Mouse (Mus musculus) kidney, embryonic 16.5 days (tissue): ENCODE results near the gene Pacsin3. TPM values are rescaled to one million over a fixed set of nuclear protein-coding genes. Genes with fewer than 3 reads are reported as not detected.

ENCODE experiments used
- ATAC-seq: fragments of 200-750 bp; cut with Nextera tagmentation; 2 replicates; pipeline ENCODE4 v1.8.0; 2017; ENCODE audit warnings: moderate TSS enrichment; ENCODE audit not compliant: low FRiP score, low TSS enrichment
- H3K27ac ChIP-seq: fragments of 300-500 bp; sonication (generic); 2 replicates; pipeline ENCODE4 v1.5.1; 2014; ENCODE audit warnings: low read length
- H3K27me3 ChIP-seq: fragments of 300-500 bp; sonication (generic); 2 replicates; pipeline ENCODE4 v1.6.1; 2014; ENCODE audit warnings: low read length, control low read depth, mixed read lengths; ENCODE audit not compliant: insufficient read depth
- H3K36me3 ChIP-seq: fragments of 300-500 bp; sonication (generic); 2 replicates; pipeline ENCODE4 v1.6.1; 2014; ENCODE audit warnings: low read length, control low read depth, mixed read lengths; ENCODE audit not compliant: insufficient read depth
- H3K4me1 ChIP-seq: fragments of 300-500 bp; sonication (generic); 2 replicates; pipeline ENCODE4 v1.6.1; 2014; ENCODE audit warnings: low read length, control low read depth, mixed read lengths; ENCODE audit not compliant: insufficient read depth
- H3K4me2 ChIP-seq: fragments of 300-500 bp; sonication (generic); replicated peaks from 2 replicates; pipeline ENCODE4 v1.6.1; 2014; ENCODE audit warnings: low read depth, low read length
- H3K4me3 ChIP-seq: fragments of 300-500 bp; sonication (generic); 2 replicates; pipeline ENCODE4 v1.5.1; 2014; ENCODE audit warnings: mild to moderate bottlenecking, low read length
- H3K9ac ChIP-seq: fragments of 300-500 bp; sonication (generic); replicated peaks from 2 replicates; pipeline ENCODE4 v1.6.1; 2014; ENCODE audit warnings: low read length
- H3K9me3 ChIP-seq: fragments of 300-500 bp; sonication (generic); 2 replicates; pipeline ENCODE4 v1.6.1; 2016; ENCODE audit warnings: low read length, control low read depth
- WGBS: fragments of 180-500 bp; shearing (Covaris S2); extraction: QIAGEN DNeasy Blood & Tissue Kit; methylation state at CpG from one replicate; pipeline ENCODE4 v1.1.7; 2014; 5-methylcytosine and 5-hydroxymethylcytosine counted together
- polyA plus RNA-seq: library from polyadenylated mRNA; unstranded; fragments of >200 nt; fragmentation: Nextera tagmentation; extraction: Ambion mirVana; gene quantifications from 2 replicates; pipeline ENCODE4 v1.2.1, GENCODE M21; 2015

Gene Pacsin3
- polyA plus RNA-seq, 1 experiment from 2014 or later: 49.6 TPM

DNA sequence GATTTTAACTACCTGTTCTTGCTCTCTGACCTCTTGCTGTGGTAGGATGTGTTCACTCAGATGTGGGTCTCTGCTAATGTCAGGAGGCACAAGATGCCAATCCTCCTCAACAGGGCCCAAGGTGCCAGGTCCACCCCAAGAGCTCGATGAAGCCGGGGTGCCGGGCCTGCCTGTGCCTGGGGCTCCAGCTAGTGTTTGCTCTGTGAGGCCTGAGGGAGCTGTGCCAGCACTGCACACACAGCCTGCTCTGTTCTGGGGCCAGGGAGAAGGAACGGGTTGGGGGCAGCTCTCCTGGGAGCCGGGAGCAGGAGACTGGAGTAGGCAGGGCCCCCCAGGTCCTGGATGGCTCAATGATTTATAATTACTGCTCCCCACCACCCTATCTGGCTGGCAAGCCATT lies 2.3 kb downstream of the Pacsin3 start:
- Histone ChIP-seq H3K9me3 (no peaks in the 10 kb centered on the region), H3K4me2 (peak overlapping the region; percentile 90), H3K27me3 (peaks cover 13% of the 10 kb centered on the region; the same call in 1 of the 2 replicates), H3K4me1 (peaks cover 34% of the 10 kb centered on the region), H3K27ac (peak overlapping the region; percentile 83), H3K36me3 (peaks cover 4% of the 10 kb centered on the region; the same call in 1 of the 2 replicates), H3K9ac (peak overlapping the region; percentile 72), H3K4me3 (peak overlapping the region; percentile 71)
- 62% methylated on average over 5 of the region's 5 CpGs for WGBS
- ATAC-seq: 0 out of 2 replicates have a peak, but pooled peaks have one; percentile 1

DNA sequence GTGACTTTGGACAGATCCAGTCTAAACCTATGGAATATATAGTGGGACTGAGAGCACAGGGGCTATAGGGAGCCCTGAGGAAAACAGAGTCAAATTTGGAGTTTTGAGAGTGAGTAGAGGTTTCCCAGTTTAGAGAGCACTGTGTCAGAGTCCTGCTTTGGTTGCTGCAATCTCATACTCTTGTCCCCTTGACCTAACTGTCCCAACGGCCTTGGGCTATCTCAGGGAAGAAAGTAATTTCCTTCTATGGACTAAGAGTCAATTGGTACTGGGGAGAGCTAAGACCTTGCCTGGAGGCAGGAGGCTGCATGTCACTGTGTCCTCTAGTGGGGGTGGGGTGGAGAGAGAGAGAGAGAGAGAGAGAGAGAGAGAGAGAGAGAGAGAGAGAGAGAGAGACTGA lies 3.1 kb downstream of the Pacsin3 start:
- 70% methylated on average over 1 of the region's 1 CpGs for WGBS
- no peak for ATAC-seq
- no peak overlapping the region; the same call in 1 of the 2 replicates for H3K9ac ChIP-seq
- H3K36me3 ChIP-seq: peaks cover 6% of the 10 kb centered on the region; the same call in 1 of the 2 replicates
- no peaks in the 10 kb centered on the region for H3K9me3 ChIP-seq
- no peak overlapping the region for H3K27ac ChIP-seq
- H3K4me3 ChIP-seq: no peak overlapping the region
- H3K4me1 ChIP-seq: peaks cover 36% of the 10 kb centered on the region
- H3K27me3 ChIP-seq: peaks cover 13% of the 10 kb centered on the region; the same call in 1 of the 2 replicates
- H3K4me2 ChIP-seq: no peak overlapping the region

DNA sequence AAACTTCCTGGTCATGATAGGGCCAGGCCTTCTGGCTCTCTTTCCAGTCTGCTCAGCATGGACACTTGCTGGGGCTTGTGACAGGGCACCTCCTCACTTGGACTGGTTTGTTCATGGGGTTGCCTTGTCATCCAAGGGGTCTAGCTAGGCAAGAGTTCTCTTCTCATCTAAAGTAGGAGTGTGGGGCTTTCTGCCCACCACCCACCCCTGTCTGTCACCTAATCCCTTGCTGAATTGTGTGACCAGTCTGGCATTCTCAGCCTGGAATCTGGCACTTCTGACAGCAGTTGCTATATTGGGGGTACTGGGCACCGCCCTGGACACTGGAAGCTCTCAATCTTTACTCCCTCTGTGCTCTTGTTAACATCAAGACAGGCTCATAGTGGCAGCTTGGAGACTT lies 3.7 kb downstream of the Pacsin3 start:
- ATAC-seq: no peak
- Histone ChIP-seq H3K4me1 (peaks cover 42% of the 10 kb centered on the region), H3K4me2 (no peak overlapping the region), H3K9ac (no peak overlapping the region), H3K9me3 (no peaks in the 10 kb centered on the region), H3K27ac (no peak overlapping the region), H3K4me3 (no peak overlapping the region), H3K36me3 (peaks cover 6% of the 10 kb centered on the region; the same call in 1 of the 2 replicates), H3K27me3 (peaks cover 11% of the 10 kb centered on the region; the same call in 1 of the 2 replicates)
- WGBS: 83% methylated on average over 1 of the region's 1 CpGs

DNA sequence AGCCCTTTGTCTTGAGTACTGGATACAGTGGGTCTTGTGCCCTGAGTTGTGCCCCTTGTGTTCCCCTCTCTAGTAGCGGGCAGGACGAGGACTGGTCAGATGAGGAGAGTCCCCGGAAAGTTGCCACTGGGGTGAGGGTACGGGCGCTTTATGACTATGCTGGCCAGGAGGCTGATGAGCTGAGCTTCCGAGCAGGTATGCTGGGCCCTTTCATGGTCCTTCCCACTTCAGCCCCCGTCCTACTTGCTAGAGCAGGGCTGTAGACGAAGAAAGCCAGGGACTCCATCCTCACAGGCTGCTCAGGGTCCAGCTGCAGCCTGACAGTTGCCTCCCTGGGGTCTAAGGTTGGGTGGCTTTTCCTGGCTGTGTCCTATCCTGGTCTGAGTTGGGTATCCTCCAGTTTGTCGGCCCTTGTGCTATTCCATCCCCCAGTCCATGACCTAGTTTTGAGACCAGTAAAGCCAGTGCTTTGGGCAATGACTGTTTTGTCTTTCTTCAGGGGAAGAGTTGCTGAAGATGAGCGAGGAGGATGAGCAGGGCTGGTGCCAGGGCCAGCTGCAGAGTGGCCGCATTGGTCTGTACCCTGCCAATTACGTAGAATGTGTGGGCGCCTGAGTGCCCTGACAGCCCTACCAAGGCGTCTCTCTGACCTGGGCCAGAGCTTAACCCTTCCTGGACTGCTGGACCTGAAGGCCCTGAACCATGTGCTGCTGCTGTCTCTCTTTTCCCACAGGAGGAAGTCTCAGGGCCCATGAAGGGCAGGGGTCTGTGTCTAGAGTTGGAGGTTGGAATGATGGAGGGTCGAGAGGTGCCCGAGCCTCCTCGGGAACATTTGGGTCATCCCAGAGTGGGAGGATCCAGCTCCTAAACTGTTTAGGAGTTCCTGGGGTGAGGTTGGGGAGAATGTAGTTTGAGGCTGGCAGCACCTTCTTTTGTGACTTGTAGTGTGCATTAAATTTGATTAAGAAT lies 8.2 kb downstream of the Pacsin3 start:
- H3K27me3 ChIP-seq: no peaks in the 10 kb centered on the region
- peak overlapping the region; percentile 92 for H3K9ac ChIP-seq
- H3K4me1 ChIP-seq: peaks cover 19% of the 10 kb centered on the region
- peak overlapping the region; percentile 55 for H3K4me2 ChIP-seq
- 77% methylated on average over 17 of the region's 17 CpGs for WGBS
- no peaks in the 10 kb centered on the region for H3K9me3 ChIP-seq
- 0 out of 2 replicates have a peak, but pooled peaks have one; percentile 0 for ATAC-seq
- H3K4me3 ChIP-seq: peak overlapping the region; percentile 90
- peak overlapping the region; percentile 92 for H3K27ac ChIP-seq
- peaks cover 30% of the 10 kb centered on the region for H3K36me3 ChIP-seq

DNA sequence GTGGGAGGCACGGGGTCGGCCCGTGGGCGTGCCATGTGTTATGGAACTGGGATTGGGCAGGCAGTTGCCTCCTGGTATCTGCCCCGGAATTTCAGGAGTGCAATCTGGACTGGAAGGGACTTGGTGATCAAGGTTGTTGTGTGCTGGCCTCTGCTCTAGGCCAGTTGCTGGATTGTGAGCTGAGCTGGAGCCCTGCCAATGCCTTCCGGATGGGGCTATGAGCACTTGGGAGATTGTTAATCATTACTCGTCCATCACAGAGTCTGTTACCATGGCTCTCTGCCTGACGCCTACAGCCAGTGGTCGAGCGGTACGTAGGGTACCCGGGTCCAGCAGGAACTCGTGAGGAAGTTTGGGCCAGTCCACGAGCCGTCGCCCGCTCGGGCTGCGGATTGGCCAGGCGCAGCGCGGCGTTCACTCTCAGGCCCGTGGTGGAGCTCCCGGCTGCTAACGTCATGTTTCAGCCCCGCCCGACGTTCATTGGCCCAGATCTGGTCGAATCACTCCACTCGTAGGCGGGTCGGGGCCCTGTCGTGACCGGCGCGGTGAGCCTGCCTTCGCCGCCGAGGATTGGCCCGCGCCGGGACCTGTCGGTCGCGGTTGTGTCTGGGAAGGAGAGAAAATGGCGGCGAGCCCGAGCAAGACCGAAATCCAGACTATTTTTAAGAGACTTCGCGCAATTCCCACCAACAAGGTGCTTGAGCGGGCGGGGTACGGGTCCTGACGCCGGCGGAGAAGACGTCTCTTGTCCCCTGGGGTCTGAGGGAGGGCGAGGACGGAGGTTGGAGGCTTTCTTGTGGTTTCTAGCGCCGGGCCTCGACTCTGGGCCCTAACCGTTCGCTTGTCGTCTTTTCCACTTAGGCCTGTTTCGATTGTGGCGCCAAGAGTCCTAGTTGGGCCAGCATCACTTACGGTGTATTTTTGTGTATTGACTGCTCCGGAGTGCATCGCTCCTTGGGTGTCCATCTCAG lies 9.2 kb downstream of the Pacsin3 start, which contains the start of gene Arfgap2:
Arfgap2 (plus strand) TSS at position 264 of the 971 bp plus-strand sequence.
- Histone ChIP-seq H3K9me3 (no peaks in the 10 kb centered on the region), H3K36me3 (peaks cover 40% of the 10 kb centered on the region), H3K4me3 (peak within 1 kb of the TSS; percentile 90), H3K9ac (peak within 1 kb of the TSS; percentile 92), H3K27ac (peak within 1 kb of the TSS; percentile 95), H3K4me2 (peak within 1 kb of the TSS; percentile 93), H3K27me3 (no peaks in the 10 kb centered on the region), H3K4me1 (peaks cover 19% of the 10 kb centered on the region)
- ATAC-seq: peak; percentile 99
- under 1% methylated on average over 72 of the region's 72 CpGs for WGBS

DNA sequence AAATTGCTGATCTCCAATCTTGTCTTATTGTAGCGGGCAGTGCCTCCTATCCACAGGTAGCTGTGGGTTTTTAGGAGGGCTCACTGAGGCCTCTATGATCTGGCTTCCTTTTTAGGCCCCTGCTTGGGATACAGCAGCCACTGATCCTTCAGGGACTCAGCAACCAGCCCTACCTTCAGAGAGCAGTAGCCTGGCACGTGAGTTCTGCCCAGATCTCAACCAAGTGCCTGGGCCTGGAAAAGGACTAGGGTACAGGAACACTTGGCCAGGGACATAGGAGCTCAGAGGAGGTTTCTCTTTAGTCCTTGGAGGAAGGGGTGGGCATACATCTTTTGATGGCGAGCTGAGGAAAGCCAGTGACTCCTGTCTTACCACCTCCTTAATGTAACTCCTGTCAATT lies 12.3 kb downstream of the Pacsin3 start:
- Histone ChIP-seq H3K27me3 (no peaks in the 10 kb centered on the region), H3K36me3 (peaks cover 63% of the 10 kb centered on the region), H3K27ac (no peak overlapping the region), H3K4me3 (no peak overlapping the region), H3K4me1 (peaks cover 19% of the 10 kb centered on the region), H3K4me2 (no peak overlapping the region), H3K9me3 (no peaks in the 10 kb centered on the region), H3K9ac (no peak overlapping the region)
- no peak for ATAC-seq
- 97% methylated on average over 3 of the region's 3 CpGs for WGBS

DNA sequence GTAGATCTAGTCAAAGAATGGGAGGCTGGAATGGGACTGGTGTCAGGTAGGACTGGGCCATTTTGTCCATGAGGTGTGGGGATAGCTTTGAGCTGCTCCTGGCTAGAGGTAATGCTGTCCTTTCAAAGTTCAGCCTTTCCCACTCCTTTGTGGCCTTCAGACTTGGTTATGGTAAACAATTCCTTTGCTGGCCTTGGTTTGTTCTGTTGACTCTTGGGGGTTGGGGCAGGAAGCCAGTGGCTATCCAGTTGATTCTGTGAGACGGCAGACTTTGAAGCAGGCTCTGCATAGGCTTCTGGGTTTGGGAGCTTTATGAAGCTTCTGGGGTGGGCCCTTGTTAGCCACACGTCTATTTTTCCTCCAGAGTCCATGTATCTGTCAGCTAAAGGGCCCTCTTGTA lies 13.0 kb downstream of the Pacsin3 start:
- Histone ChIP-seq H3K27me3 (no peaks in the 10 kb centered on the region), H3K36me3 (peaks cover 67% of the 10 kb centered on the region), H3K4me2 (no peak overlapping the region), H3K27ac (no peak overlapping the region), H3K4me1 (peaks cover 19% of the 10 kb centered on the region), H3K4me3 (no peak overlapping the region), H3K9me3 (no peaks in the 10 kb centered on the region), H3K9ac (no peak overlapping the region)
- no peak for ATAC-seq
- 81% methylated on average over 2 of the region's 2 CpGs for WGBS

DNA sequence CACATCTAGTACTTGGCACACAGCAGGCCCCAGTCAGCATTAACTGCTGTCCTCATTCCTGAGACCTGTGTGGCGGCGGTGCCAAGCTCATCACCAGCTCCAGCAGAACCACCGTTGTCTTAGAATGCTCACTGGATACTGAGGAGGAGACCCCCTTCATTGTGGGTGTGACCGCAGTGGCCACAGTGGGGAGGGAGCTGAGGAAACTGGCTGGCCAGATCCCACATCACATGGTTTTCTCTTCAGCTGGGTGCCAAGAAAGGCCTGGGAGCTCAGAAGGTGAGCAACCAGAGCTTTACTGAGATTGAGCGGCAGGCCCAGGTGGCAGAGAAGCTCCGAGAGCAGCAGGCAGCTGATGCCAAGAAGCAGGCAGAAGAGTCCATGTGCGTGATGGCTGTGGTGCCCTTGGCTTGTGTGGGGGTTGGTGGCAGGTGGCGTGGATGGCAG lies 14.0 kb downstream of the Pacsin3 start:
- H3K36me3 ChIP-seq: peaks cover 77% of the 10 kb centered on the region
- H3K27me3 ChIP-seq: no peaks in the 10 kb centered on the region
- no peak for ATAC-seq

DNA sequence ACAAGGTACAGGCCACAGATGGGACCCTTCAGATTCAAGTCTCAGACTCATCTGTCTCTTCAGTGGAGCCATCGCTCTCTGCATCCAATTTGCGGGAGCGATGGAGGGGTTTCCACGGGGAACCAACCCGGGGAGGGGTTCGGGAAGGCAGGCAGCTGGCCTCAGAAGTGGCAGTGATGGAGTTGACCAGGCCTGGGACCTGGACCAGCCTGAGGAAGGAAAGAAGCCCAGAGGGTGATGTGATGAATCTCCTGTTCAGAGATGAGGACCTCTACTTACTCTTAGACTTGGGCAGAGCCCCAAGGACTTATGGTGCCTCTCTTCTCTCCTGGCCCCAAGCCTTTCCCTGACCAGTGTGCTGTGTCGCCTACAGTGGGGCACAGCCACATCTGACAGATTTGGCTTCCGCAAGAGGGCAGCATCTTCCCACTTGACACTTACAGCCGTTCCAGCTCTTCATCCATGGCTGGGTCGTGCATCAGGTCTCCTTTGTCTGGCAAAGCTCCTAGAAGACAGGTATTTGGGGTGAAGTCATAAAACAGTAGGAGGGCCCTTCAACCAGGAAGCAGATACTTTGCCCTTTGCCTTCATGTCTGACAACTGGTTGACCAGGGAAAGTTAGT lies 23.1 kb downstream of the Pacsin3 start:
- ATAC-seq: peak; percentile 68
- no peak overlapping the region for H3K4me2 ChIP-seq
- H3K4me3 ChIP-seq: no peak overlapping the region
- H3K27me3 ChIP-seq: no peaks in the 10 kb centered on the region
- H3K9ac ChIP-seq: no peak overlapping the region
- H3K36me3 ChIP-seq: peaks cover 32% of the 10 kb centered on the region
- H3K27ac ChIP-seq: no peak overlapping the region
- peaks cover 5% of the 10 kb centered on the region; the same call in 1 of the 2 replicates for H3K4me1 ChIP-seq
- 38% methylated on average over 10 of the region's 10 CpGs for WGBS
- no peaks in the 10 kb centered on the region for H3K9me3 ChIP-seq

More for the DNA sequence above, 14.0 kb downstream of the Pacsin3 start:
- Histone ChIP-seq H3K4me2 (no peak overlapping the region), H3K4me3 (no peak overlapping the region), H3K9me3 (no peaks in the 10 kb centered on the region), H3K4me1 (peaks cover 9% of the 10 kb centered on the region), H3K9ac (no peak overlapping the region), H3K27ac (no peak overlapping the region)
- WGBS: 96% methylated on average over 8 of the region's 8 CpGs
